Mouse (Mus musculus) adrenal gland (tissue): ENCODE measurements around the gene Olfr800.

ENCODE experiments used
- intact Hi-C: fragments of 180-260 bp; cut with DNase I; formaldehyde crosslinking; loops from one replicate; pipeline ENCODE4 v1.15.1; 2025
- long read RNA-seq, 2 experiments: library from polyadenylated mRNA; unstranded; transcript quantifications; one replicate each; pipeline ENCODE4 v2.0.0; 2020; ENCODE audit warnings: borderline replicate concordance in 1 of 2; ENCODE audit not compliant: insufficient replicate concordance in 1 of 2

The Olfr800 gene
- long read RNA-seq, experiment 1, result 0 reads
- long read RNA-seq, experiment 2, result 0 reads

GRCm38 (mm10) chr10:129657394-129657793, at the start of gene Olfr800:
Gene Olfr800 (plus strand): TSS chr10:129657694.
- intact Hi-C loops, result no loop called here

- intact Hi-C loops, result no loop called here
Measured at GRCm38 (mm10) chr10:129612470-129612869, 45.0 kb upstream of the Olfr800 start, which contains the start of gene Olfr796. Gene Olfr796 (minus strand): TSS chr10:129612570.

- intact Hi-C loops, result no loop called here
Measured at GRCm38 (mm10) chr10:129621724-129622123, 35.8 kb upstream of the Olfr800 start.

GRCm38 (mm10) chr10:129623251-129623650, 34.2 kb upstream of the Olfr800 start:
- intact Hi-C loops, result no loop called here

- intact Hi-C loops, result no loop called here
Measured at GRCm38 (mm10) chr10:129627834-129628233, 29.7 kb upstream of the Olfr800 start, which contains the start of gene Olfr798. Gene Olfr798 (minus strand): TSS chr10:129627934.

GRCm38 (mm10) chr10:129637184-129637583, 20.3 kb upstream of the Olfr800 start, which contains the start of gene Olfr799:
Gene Olfr799 (plus strand): TSS chr10:129637484.
- intact Hi-C loops, result no loop called here

GRCm38 (mm10) chr10:129651763-129652162, 5.7 kb upstream of the Olfr800 start:
- intact Hi-C loops, result no loop called here

GRCm38 (mm10) chr10:129673765-129674164, 16.3 kb downstream of the Olfr800 start, which contains the start of gene Olfr801:
Gene Olfr801 (minus strand): TSS chr10:129673865.
- intact Hi-C loops, result no loop called here

- intact Hi-C loops, result no loop called here
Measured at GRCm38 (mm10) chr10:129688069-129688468, 30.6 kb downstream of the Olfr800 start, which contains the start of gene Olfr802. Gene Olfr802 (minus strand): TSS chr10:129688169.

- intact Hi-C loops, result no loop called here
Measured at GRCm38 (mm10) chr10:129694186-129694585, 36.7 kb downstream of the Olfr800 start, which contains the start of gene Olfr803. Gene Olfr803 (minus strand): TSS chr10:129694286.

- intact Hi-C loops, result no loop called here
Measured at GRCm38 (mm10) chr10:129702910-129703309, 45.4 kb downstream of the Olfr800 start, which contains the start of gene Olfr804. Gene Olfr804 (plus strand): TSS chr10:129703210.
